Mouse (Mus musculus) frontal cortex, adult (tissue): ENCODE measurements at regions not wholly inside any gene's neighbourhood (a gene's known extent, or its start where the extent isn't known, plus 50 kb on each side); places are given as distances from the start of the nearest gene placed in this dataset.
"Not testable (repeated sequence)": the region's sequence is repeated elsewhere in the genome, so short reads cannot be mapped to it uniquely, and the experiment has no call there.

Experiments used
- ATAC-seq: cut with Nextera tagmentation; 2 replicates; pipeline ENCODE4 v1.9.2; 2017; ENCODE audit warnings: mild to moderate bottlenecking, moderate library complexity, mixed read lengths; ENCODE audit not compliant: low TSS enrichment

- no peak for ATAC-seq
Measured at GRCm38 (mm10) chr15:25252648-25253567, 160.7 kb downstream of the Basp1 start.

GRCm38 (mm10) chr15:25245631-25246030 is 167.9 kb downstream of the Basp1 start:
- ATAC-seq: no peak

DNA sequence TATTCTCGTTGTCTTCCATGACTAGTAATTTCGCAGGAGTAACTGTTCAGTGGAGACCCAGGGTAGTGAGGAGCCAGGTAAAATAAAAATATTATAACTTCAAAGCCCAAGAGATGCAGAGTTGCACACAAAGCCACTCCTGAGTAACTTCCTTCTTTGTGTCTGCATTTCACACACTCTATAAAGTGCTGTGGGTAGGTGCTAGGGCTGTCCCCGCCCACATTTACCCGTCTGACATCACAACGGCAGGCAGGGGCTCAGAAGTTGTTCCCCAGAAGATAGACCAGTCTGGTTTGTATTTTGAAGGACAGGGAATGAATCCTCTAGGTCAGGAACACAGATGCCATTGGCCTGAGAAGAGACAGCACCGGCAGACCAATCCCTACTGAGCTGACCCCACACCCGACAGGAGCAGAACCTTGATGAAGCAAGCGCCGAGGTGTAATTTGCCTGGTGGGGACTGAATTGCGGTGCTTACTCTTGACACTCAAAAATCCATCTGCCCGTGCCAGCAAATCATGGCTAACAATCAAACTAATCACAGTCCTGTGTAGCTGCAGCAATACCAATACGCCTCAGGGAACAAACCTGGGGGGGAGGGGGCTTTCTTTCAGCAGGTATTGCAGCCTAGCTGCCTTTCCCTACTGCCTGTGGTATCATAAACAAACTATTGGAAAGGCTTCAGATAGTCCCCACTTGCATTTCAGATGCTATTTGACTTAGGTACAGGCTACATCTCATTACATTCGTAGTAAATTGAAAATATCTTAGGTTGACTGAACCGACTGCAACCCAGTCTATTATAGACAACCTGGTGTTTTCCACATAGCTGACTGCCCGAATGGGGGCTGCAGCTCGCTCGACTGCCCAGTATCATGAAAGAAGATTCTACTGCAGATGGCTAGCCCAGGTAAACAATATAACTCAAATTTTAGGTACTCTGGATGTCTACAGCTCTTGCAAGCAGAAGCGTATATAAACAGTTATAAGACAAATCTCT is 175.6 kb downstream of the Basp1 start:
- ATAC-seq: no peak

GRCm38 (mm10) chr15:25236191-25236723 is 177.3 kb downstream of the Basp1 start:
- ATAC-seq: no peak

- ATAC-seq: no peak
Measured at GRCm38 (mm10) chr15:25234064-25234700, 179.4 kb downstream of the Basp1 start.

- ATAC-seq: 0 out of 2 replicates have a peak, but pooled peaks have one; percentile 36
Measured at GRCm38 (mm10) chr15:25230213-25230612, 183.4 kb downstream of the Basp1 start.

GRCm38 (mm10) chr15:25229807-25230206 is 183.8 kb downstream of the Basp1 start:
- no peak for ATAC-seq

- ATAC-seq: no peak
Measured at GRCm38 (mm10) chr15:25227496-25227895, 186.1 kb downstream of the Basp1 start.

DNA sequence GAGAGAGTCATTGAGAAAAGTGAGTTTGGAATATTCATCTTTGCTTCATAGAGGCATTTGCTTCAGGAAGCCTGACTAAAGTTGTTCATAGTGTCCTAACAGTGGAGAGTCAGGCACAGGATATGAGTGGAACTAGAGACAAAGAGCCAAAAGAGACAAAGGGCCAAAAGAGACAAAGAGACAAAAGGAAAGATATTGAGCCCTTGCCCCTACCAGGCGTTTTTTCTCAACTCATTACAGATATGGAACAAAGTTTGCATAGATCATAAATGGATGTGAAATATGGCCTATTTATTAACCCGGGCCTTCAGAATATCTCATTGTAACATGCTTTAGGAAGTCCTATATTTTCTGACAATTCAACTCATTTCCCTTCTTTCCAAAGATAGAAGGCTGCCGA is 187.6 kb downstream of the Basp1 start:
- no peak for ATAC-seq

- ATAC-seq: no peak
Measured at GRCm38 (mm10) chr15:25225431-25225830, 188.1 kb downstream of the Basp1 start.

DNA sequence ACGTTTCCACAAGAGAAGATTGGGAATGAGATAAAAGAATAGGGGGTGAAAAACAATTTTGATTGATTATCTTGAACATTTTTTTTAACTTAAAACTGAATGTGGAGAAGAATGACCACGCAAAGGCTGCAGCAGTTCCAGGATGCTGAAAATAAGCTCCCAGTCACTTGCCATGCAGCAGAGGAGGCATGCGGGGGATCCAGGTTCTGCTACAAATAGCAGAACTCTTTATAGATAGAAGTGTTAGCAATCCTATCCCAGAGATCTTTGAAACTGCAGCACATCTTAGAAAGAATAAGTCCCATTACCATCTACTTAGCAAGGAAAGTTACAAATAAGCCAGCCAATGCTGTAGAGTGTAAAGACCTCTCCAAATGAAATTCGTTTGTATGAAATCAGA is 191.8 kb downstream of the Basp1 start:
- peak; percentile 99 for ATAC-seq

GRCm38 (mm10) chr15:25216375-25216774 is 197.2 kb downstream of the Basp1 start:
- peak; percentile 64; the same call in 1 of the 2 replicates for ATAC-seq

GRCm38 (mm10) chr15:25202097-25202496 is 211.5 kb downstream of the Basp1 start:
- no peak for ATAC-seq

DNA sequence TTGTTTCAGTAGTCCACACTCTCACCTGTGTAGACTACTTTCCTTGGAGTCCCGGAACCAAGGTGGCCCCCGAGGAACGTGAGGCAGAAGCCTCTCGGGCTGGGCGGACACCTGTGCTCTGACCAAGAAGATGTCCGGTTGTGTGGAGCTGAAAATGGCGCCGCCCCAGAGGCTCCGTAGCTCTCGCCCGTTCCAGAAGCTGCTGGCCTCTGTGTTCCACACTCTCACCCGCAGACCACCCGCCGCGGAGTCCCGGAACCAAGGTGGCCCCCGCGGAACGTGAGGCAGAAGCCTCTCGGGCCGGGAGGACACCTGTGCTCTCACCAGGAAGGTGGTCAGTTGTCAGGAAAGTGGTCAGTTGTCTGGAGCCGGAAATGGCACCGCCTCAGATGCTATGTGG is 213.3 kb downstream of the Basp1 start:
- not testable (repeated sequence) for ATAC-seq

DNA sequence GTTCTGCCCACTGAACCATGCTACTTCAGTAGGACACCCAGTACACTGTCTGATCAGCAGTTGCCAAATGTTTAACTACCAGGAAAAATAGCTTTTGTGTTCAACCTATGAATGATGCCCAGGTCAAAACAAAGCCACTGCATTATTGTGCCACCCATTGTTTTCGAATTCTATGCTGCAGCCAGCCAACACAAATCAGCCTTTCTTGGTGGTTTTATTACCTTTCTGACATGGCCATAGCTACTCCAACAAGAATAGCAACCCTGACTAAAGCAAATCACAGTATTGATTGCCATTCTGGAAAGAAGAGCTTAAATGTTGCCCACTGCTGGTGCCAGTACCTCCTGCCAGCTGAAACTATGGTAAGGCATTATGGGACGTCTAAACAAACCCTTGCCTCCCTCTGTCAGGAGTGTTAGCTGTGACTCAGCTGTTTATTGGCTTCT is 225.7 kb downstream of the Basp1 start:
- ATAC-seq: no peak

DNA sequence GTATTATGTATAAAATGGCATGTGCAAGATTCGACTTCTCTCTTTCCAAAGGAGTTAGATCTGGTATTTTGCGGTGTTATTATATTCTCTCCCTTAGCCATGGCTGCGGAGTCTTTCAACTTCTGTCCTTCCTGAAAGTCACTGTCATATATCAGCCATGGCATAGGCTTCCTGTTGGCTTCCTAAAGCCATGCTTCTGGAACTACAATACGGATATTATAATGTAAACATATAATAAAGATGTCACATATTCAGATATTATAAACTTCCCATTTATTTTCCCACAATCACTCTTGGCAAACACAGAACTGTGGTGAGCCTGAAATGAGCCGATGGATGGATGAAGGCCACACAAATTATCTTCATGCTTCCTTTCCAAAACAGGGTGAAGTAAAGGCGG is 240.8 kb downstream of the Basp1 start:
- ATAC-seq: no peak

DNA sequence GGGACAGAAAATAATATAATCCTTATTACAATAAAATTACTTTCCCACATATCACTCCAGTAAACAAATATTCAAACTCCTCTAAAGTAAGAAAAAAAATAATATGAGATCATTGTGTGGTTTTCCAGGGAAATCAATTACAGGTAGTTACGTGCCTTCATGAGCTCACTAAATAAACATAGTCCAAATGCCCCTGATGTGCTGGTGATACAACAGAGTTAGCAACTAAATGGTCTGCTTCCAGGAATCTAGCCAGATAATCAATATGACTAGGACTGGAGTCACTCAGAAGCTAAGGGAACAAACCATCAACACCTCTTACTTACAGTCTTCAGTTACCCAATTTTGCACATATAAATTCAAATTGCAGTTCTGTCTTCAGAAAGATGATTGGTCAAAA is 267.2 kb downstream of the Basp1 start:
- ATAC-seq: no peak

DNA sequence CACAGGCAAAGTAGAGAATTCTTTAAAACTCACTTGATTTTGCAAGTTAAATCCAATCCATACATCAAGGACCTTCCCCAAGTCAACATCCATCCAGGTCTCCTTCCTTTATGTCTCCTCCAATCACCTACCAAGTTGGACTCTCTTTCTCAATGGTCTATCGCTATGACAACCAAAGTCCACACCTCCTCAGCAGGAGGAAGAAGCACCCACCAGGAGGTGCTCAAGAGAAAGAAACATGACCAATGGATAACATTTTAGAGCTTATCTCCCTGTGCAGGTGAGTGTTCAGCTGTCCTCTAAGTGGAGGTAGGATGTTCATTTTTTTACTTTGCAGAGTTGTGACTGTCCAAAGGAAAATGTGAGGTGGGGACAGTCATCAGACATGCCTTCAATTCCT is 269.3 kb downstream of the Basp1 start:
- peak; percentile 57; the same call in 1 of the 2 replicates for ATAC-seq

DNA sequence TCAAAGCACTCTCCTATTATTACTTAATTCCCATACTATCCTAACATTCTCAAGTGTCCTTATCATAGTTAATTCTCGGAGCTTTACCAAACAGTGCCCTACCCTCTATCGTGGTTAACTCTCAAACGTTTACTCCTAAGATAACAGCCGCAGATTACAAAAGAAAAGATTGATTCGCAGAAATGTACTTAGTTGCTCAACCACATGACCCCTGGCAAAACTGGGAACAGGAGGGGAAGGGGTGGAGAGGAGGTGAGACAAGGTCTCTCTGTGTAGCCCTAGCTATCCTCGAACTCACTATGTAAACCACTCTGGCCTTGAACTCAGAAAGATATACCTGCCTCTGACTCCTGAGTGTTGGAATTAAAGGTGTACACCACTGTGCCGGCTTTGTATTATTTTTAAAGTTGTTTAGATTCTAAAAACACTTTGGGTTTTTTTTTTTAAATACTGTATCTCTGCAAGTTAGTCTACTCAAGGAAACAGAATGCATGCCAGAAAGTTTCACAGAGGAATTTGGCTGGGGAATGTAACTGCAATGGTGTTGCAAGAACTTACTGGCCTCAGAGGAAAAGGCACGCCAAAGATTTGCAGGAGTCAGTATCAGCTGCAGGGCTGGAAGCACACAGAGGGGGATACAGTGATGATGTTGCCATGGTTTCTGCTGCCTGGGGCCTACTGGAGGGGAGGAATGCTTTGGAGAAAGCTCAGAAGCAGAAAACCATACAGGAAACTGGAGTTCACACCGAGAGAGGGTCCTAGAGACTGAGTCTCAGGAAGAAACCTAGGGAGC is 273.0 kb downstream of the Basp1 start:
- peak; percentile 66 for ATAC-seq

- no peak for ATAC-seq
Measured at GRCm38 (mm10) chr15:25137091-25137490, 276.5 kb downstream of the Basp1 start.
